Mouse (Mus musculus): ENCODE measurements at regions not wholly inside any gene's neighbourhood (a gene's known extent, or its start where the extent isn't known, plus 50 kb on each side); places are given as distances from the start of the nearest gene placed in this dataset.

DNA sequence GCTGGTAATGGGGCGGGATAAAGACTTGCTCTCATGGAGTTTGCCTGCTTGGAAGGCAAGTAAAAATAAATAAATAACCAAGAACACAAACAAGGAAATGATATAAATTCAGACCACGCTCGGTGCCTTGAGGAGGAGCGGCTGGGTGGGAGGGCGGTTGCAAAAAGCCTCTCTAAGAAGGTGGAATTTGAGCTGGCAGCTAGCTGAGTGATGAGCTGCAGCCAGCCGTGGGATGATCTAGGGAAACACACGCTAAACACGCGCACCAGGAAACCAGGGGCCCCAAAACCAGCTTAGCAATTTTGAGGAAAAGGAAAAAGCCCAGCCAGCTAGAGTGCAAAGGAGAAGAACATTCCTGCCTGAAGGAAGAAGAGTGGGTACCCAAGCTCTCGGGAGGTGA lies 217.0 kb downstream of the 3100002H09Rik start:
- 31% methylated on average over 10 of the region's 10 CpGs for WGBS
- TF ChIP-seq EP300 (IDR thresholded peaks at IDR 0.05) (no peak), CTCF (IDR thresholded peaks at IDR 0.05) (no peak)
- Histone ChIP-seq H3K4me1 (ENCODE audit: insufficient read depth, low read depth, low read length) (no peaks in the 10 kb centered on the region), H3K4me3 (ENCODE audit: low read depth, low read length) (no peak overlapping the region), H3K4me2 (replicated peaks; ENCODE audit: low read depth, low read length) (no peak overlapping the region), H3K9me3 (ENCODE audit: low read length) (no peaks in the 10 kb centered on the region), H3K27me3 (replicated peaks; ENCODE audit: insufficient read depth, low read length) (no peaks in the 10 kb centered on the region), H3K36me3 (ENCODE audit: insufficient read depth, low read length) (no peaks in the 10 kb centered on the region), H3K27ac (ENCODE audit: low read length) (no peak overlapping the region), H3K9ac (replicated peaks; ENCODE audit: low read depth) (no peak overlapping the region)
- no peak for DNase-seq (ENCODE audit: low spot score)
- no peak for ATAC-seq

DNA sequence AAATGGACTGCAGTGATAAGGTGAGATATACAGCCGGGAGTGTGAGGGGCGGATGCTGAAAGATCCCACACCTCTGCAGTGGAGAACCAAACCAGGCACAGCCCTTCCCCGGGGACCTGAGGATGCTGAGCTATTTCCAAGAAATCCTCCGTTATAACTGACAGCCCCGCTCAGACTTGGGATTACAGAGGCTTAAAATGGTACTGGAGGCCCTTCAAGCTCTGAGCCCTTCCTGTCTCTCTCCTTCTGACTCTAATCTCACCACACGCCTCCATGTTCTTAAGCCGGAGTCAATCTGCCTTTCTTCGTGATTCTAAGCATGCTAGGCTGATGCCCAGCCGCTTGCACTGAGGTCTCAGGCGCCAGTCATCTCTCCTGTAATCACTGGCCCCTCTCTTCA lies 221.5 kb downstream of the 3100002H09Rik start:
- Histone ChIP-seq H3K4me2 (replicated peaks; ENCODE audit: low read depth, low read length) (no peak overlapping the region), H3K27me3 (replicated peaks; ENCODE audit: insufficient read depth, low read length) (no peaks in the 10 kb centered on the region), H3K9me3 (ENCODE audit: low read length) (no peaks in the 10 kb centered on the region), H3K36me3 (ENCODE audit: insufficient read depth, low read length) (no peaks in the 10 kb centered on the region), H3K4me1 (ENCODE audit: insufficient read depth, low read depth, low read length) (no peaks in the 10 kb centered on the region), H3K27ac (ENCODE audit: low read length) (no peak overlapping the region), H3K9ac (replicated peaks; ENCODE audit: low read depth) (no peak overlapping the region), H3K4me3 (ENCODE audit: low read depth, low read length) (no peak overlapping the region)
- 63% methylated on average over 10 of the region's 10 CpGs for WGBS
- TF ChIP-seq CTCF (IDR thresholded peaks at IDR 0.05), result no peak
- no peak for TF ChIP-seq EP300 (IDR thresholded peaks at IDR 0.05)
- DNase-seq (ENCODE audit: low spot score), result no peak
- ATAC-seq, result no peak

DNA sequence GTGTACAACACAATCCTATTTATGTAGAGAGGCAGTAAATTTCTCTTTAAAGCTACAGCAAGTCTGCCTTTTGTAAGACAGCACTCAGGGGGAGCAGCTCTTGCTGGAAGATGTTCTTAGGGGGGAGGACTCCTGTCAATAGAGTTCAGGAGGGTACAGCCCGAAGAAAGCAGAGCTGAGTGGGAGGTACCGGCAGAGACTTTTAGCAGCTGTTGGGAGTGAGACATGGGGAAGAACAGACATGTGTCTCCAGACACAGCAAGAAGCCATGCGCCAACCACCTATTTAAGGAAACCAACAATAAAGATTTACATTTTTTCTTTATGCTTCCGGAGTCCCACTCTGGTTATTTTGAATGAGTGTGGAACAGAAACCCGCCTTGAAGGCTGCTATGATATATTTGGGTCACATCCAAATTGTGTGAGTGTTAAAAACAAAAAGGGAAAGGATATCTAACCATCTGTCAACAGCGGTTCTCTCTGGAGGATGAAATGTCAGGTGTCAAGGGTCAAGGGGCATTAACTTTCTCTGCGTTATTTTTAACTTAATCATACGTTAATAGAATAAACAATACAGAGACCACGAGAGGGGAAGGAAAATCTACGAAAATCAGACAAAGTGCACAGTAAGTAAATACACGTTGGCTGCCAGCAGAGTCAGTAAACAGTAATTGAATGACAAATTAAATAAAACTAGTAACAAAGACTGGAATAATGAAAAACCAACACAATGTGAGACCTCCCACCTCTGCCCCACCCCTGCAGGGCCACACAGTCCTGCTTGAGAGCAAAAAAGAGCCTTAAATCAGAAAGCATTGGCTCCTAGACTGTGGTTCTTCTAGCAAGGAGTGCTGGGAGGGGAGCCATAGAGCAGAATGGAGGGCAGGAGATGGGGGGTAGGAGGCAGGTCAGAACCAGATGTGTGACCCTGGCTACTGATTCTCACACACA lies 225.2 kb downstream of the 3100002H09Rik start:
- no peak for TF ChIP-seq CTCF (IDR thresholded peaks at IDR 0.05)
- TF ChIP-seq EP300 (IDR thresholded peaks at IDR 0.05), result no peak
- H3K27ac ChIP-seq (ENCODE audit: low read length), result no peak overlapping the region
- DNase-seq (ENCODE audit: low spot score), result peak; percentile 35
- H3K36me3 ChIP-seq (ENCODE audit: insufficient read depth, low read length), result no peaks in the 10 kb centered on the region
- no peak overlapping the region for H3K4me2 ChIP-seq (replicated peaks; ENCODE audit: low read depth, low read length)
- no peaks in the 10 kb centered on the region for H3K27me3 ChIP-seq (replicated peaks; ENCODE audit: insufficient read depth, low read length)
- no peak overlapping the region for H3K4me3 ChIP-seq (ENCODE audit: low read depth, low read length)
- H3K4me1 ChIP-seq (ENCODE audit: insufficient read depth, low read depth, low read length), result no peaks in the 10 kb centered on the region
- H3K9ac ChIP-seq (replicated peaks; ENCODE audit: low read depth), result no peak overlapping the region
- no peaks in the 10 kb centered on the region for H3K9me3 ChIP-seq (ENCODE audit: low read length)
- ATAC-seq, result peak; percentile 72
- 15% methylated on average over 11 of the region's 11 CpGs for WGBS

DNA sequence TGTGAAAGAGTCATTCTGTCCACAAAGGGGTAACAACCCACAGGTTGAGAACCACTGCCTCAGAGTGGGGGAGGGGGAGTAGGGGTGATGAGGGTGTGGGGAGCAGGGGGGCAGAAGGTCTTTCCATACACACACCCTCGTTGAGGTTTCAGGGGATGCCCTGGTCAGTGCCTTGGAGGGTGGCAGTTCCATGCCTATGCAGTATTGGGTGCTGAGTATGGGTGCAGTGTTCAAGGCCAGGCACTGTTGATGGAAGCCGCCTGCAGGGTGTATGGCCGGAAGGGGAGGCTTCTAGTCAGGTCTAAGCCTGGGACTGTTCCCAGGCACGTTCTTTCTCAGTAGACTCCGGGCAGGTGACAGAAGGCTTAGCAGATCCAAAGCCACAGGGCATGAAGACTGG lies 234.1 kb downstream of the 3100002H09Rik start:
- Histone ChIP-seq H3K4me2 (replicated peaks; ENCODE audit: low read depth, low read length) (no peak overlapping the region), H3K36me3 (ENCODE audit: insufficient read depth, low read length) (no peaks in the 10 kb centered on the region), H3K9ac (replicated peaks; ENCODE audit: low read depth) (no peak overlapping the region), H3K27me3 (replicated peaks; ENCODE audit: insufficient read depth, low read length) (no peaks in the 10 kb centered on the region), H3K4me1 (ENCODE audit: insufficient read depth, low read depth, low read length) (no peaks in the 10 kb centered on the region), H3K27ac (ENCODE audit: low read length) (no peak overlapping the region), H3K9me3 (ENCODE audit: low read length) (no peaks in the 10 kb centered on the region), H3K4me3 (ENCODE audit: low read depth, low read length) (no peak overlapping the region)
- 58% methylated on average over 5 of the region's 5 CpGs for WGBS
- TF ChIP-seq EP300 (IDR thresholded peaks at IDR 0.05), result no peak
- no peak for TF ChIP-seq CTCF (IDR thresholded peaks at IDR 0.05)
- DNase-seq (ENCODE audit: low spot score) (no peak), ATAC-seq (no peak)

DNA sequence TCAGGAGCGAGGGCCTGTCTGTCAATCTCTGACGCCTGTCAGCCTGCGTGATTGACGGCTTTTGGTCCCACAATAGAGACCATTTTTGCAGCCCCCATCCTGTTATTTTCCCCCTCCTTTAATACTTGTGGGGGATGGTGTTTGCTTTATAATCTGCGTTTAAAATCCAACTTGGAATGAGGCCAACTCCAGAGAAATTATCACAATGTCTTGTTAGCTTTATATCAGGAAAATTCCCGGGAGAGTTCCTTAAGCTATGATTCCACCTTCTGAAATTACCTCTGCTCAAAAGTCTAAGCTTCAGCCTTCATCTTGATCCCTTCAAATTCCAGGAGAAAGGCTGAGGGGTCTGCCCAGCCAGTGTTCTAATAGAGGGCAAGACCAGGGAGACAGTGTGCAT lies 235.0 kb downstream of the 3100002H09Rik start:
- no peaks in the 10 kb centered on the region for H3K36me3 ChIP-seq (ENCODE audit: insufficient read depth, low read length)
- no peaks in the 10 kb centered on the region for H3K27me3 ChIP-seq (replicated peaks; ENCODE audit: insufficient read depth, low read length)
- no peaks in the 10 kb centered on the region for H3K9me3 ChIP-seq (ENCODE audit: low read length)
- H3K9ac ChIP-seq (replicated peaks; ENCODE audit: low read depth), result no peak overlapping the region
- no peak for TF ChIP-seq EP300 (IDR thresholded peaks at IDR 0.05)
- TF ChIP-seq CTCF (IDR thresholded peaks at IDR 0.05), result no peak
- ATAC-seq (no peak), DNase-seq (ENCODE audit: low spot score) (no peak)
- 41% methylated on average over 6 of the region's 6 CpGs for WGBS
- H3K4me1 ChIP-seq (ENCODE audit: insufficient read depth, low read depth, low read length), result no peaks in the 10 kb centered on the region
- no peak overlapping the region for H3K4me2 ChIP-seq (replicated peaks; ENCODE audit: low read depth, low read length)
- H3K4me3 ChIP-seq (ENCODE audit: low read depth, low read length), result no peak overlapping the region
- H3K27ac ChIP-seq (ENCODE audit: low read length), result no peak overlapping the region

DNA sequence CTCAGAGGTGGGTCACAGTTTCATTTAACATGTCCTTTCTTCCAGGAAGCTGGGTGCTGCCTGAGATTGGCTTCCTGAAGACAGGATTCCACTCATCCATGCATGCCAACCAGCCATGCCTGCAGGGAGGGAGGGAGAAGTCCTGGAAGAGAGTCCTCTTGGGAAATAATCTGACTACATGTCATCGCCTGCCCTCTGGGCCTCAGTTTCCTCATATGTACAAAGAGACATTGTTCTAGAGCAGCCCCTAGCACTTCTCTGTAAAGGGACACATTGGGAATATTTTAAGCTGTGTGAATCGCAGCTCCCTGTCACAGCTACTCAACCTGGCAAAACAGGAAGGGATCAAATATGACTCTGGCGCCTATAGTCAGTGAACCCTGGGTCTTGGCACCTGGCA lies 241.8 kb downstream of the 3100002H09Rik start:
- DNase-seq (ENCODE audit: low spot score), result no peak
- Histone ChIP-seq H3K27me3 (replicated peaks; ENCODE audit: insufficient read depth, low read length) (no peaks in the 10 kb centered on the region), H3K4me2 (replicated peaks; ENCODE audit: low read depth, low read length) (no peak overlapping the region), H3K4me3 (ENCODE audit: low read depth, low read length) (no peak overlapping the region), H3K27ac (ENCODE audit: low read length) (no peak overlapping the region), H3K9ac (replicated peaks; ENCODE audit: low read depth) (no peak overlapping the region), H3K36me3 (ENCODE audit: insufficient read depth, low read length) (no peaks in the 10 kb centered on the region), H3K9me3 (ENCODE audit: low read length) (no peaks in the 10 kb centered on the region), H3K4me1 (ENCODE audit: insufficient read depth, low read depth, low read length) (no peaks in the 10 kb centered on the region)
- no peak for ATAC-seq
- WGBS, result 82% methylated on average over 3 of the region's 3 CpGs
- no peak for TF ChIP-seq CTCF (IDR thresholded peaks at IDR 0.05)
- no peak for TF ChIP-seq EP300 (IDR thresholded peaks at IDR 0.05)

All from lung, postnatal 0 days (tissue).